Mouse (Mus musculus) erythroblast, embryonic 14.5 days (primary cell): ENCODE measurements around the gene Zfp846.

Experiments used
- GATA1 ChIP-seq: IDR thresholded peaks from 2 replicates; pipeline ENCODE4 v1.6.1; 2012; ENCODE audit warnings: low read length, inconsistent platforms, mixed read lengths
- TAL1 ChIP-seq: IDR thresholded peaks from 3 replicates; pipeline ENCODE4 v1.6.1; 2012; ENCODE audit warnings: low read length, inconsistent platforms, mixed read lengths

DNA sequence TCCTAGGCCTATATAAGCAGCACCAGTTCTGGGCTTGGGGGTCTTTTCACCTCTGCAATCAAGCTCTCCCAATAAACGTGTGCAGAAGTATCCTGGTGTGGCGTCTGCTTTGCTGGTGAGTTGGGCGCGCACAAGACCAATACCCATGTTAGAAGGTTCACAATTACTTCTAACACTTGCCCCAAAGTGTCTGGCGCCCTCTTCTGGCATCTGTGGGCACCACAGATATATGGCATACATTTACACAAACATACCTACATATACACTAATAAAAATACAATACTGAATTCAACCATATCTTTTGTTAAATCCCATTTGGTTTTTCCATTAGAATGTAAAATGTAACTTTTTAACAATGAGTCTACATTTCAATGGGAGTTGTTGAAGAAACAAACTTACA, 18.9 kb upstream of the Zfp846 start:
- no peak for TF ChIP-seq TAL1
- no peak for TF ChIP-seq GATA1
